In genomic region chr11:117696585-117696984, GRCm38 (mm10) we compare ENCODE assay signal across 15 mouse cellular contexts. TPM values are rescaled to one million over a fixed set of nuclear protein-coding genes. Genes with fewer than 3 reads are reported as not detected.
DNase-seq lines count a peak whose midpoint lies in the region; ATAC-seq and TF ChIP-seq lines count a peak whose summit lies in the region.
"Had no signal": no experiment of that assay in that cellular context is flagged by ENCODE, and none has a peak within 500 bp of the region (broad histone marks: within the 10 kb centered on the region; RNA-seq: fewer than 3 reads in every experiment).

No protein-coding gene starts in this region.

- peak overlapping the region; percentile 57; the same call in 1 of the 2 replicates for H3K27ac ChIP-seq in layer of hippocampus, adult 2 months
- 0 out of 2 replicates have a peak overlapping the region, but pooled peaks have one; percentile 26 for H3K27ac ChIP-seq in brown adipose tissue, adult 24 weeks (replicated peaks; ENCODE audit: low read depth, low read length)
- H3K27ac ChIP-seq: embryonic facial prominence, embryonic 13.5 days; heart, embryonic 10.5 days; limb, embryonic 13.5 days had no signal

- no peak for DNase-seq in layer of hippocampus, adult 2 months (ENCODE audit: low spot score in 2 of 2)
- DNase-seq in layer of hippocampus, postnatal 25 days (ENCODE audit: extremely low spot score in 1 of 2, low spot score in 1 of 2) = no peak
- no peak for DNase-seq in frontal cortex, postnatal 10 days (ENCODE audit: low spot score in 2 of 2)
- DNase-seq: cerebellum, adult 9-10 months; right cerebral cortex, postnatal 14 days had no signal

- no peak overlapping the region for H3K4me3 ChIP-seq in layer of hippocampus, adult 2 months
- no peak overlapping the region for H3K4me3 ChIP-seq in brown adipose tissue, adult 24 weeks (ENCODE audit: insufficient read depth, low read depth, low read length)
- H3K4me3 ChIP-seq: embryonic facial prominence, embryonic 13.5 days; heart, embryonic 10.5 days; limb, embryonic 13.5 days; myocyte had no signal

- TF ChIP-seq CTCF in layer of hippocampus, adult 2 months (conservative IDR thresholded peaks at IDR 0.05) = no peak

- H3K4me1 ChIP-seq in brown adipose tissue, adult 24 weeks (ENCODE audit: control insufficient read depth, insufficient read depth, insufficient read length, low read length) = peaks cover 16% of the 10 kb centered on the region

- peak; percentile 96 for ATAC-seq in granulocyte monocyte progenitor cell, adult 5-6 weeks (replicated peaks; ENCODE audit: poor library complexity, severe bottlenecking)
- peak; percentile 97 for ATAC-seq in megakaryocyte, adult 5-6 weeks (ENCODE audit: poor library complexity, severe bottlenecking)
- no peak for ATAC-seq in inflammation-experienced regulatory T-cells, adult 6 months
- ATAC-seq: intestine, postnatal 0 days; Patski had no signal

RNA-seq across cellular contexts. Expression of gene Tnrc6c, which starts 42.5 kb away (rescaled TPM):
- 10 to 100 TPM; 74.7 to 82.1 TPM for total RNA-seq in layer of hippocampus, adult 2 months (2021)
- total RNA-seq in layer of hippocampus, postnatal 25 days (2021) = 10 to 100 TPM; 53.8 to 76.8 TPM
- 3.6 and 4.2 TPM in 2 replicates for polyA plus RNA-seq in brown adipose tissue, adult 24 weeks (2012; ENCODE audit: insufficient read depth, insufficient read length, missing spikeins)
- total RNA-seq in granulocyte monocyte progenitor cell, adult 5-6 weeks (2014; fragmentation: Nextera tagmentation) = 21.9 and 24.4 TPM in 2 replicates
- 22.7 and 23.5 TPM in 2 replicates for total RNA-seq in granulocyte monocyte progenitor cell, adult 5-6 weeks (2017)
- 16.3 and 19.1 TPM in 2 replicates for total RNA-seq in megakaryocyte, adult 5-6 weeks (2015)
- total RNA-seq in megakaryocyte, adult 5-6 weeks (2017) = 17.9 and 20.4 TPM in 2 replicates
- polyA plus RNA-seq in inflammation-experienced regulatory T-cells, adult 6 months (2017; shearing (Covaris generic)) = 10 to 100 TPM; 10.8 to 19.2 (median 17.4) TPM
